Mouse (Mus musculus): Measurements from ENCODE around the gene Hnrnpl. TPM values are rescaled to one million over a fixed set of nuclear protein-coding genes. Genes with fewer than 3 reads are reported as not detected.

The Hnrnpl gene
- polyA plus RNA-seq, 1 experiment from 2014 or later, result 336 TPM

GRCm38 (mm10) chr7:28809401-28810089 is 1.2 kb downstream of the Hnrnpl start:
- peaks cover 30% of the 10 kb centered on the region for H3K36me3 ChIP-seq (replicated peaks)
- no peaks in the 10 kb centered on the region for H3K27me3 ChIP-seq (ENCODE audit: poor library complexity, severe bottlenecking)
- DNase-seq (ENCODE audit: extremely low spot score, low spot score), result peak; percentile 80
- peak overlapping the region; percentile 93 for H3K4me3 ChIP-seq
- H3K9me3 ChIP-seq, result no peaks in the 10 kb centered on the region
- peak overlapping the region; percentile 100 for H3K27ac ChIP-seq
- WGBS, result under 1% methylated on average over 35 of the region's 35 CpGs
- peaks cover 66% of the 10 kb centered on the region for H3K4me1 ChIP-seq

GRCm38 (mm10) chr7:28810107-28811066 is 2.0 kb downstream of the Hnrnpl start:
- Histone ChIP-seq H3K4me1 (peaks cover 71% of the 10 kb centered on the region), H3K27ac (peak overlapping the region; percentile 100), H3K9me3 (no peaks in the 10 kb centered on the region), H3K36me3 (replicated peaks) (peaks cover 38% of the 10 kb centered on the region), H3K27me3 (ENCODE audit: poor library complexity, severe bottlenecking) (no peaks in the 10 kb centered on the region), H3K4me3 (peak overlapping the region; percentile 93)
- peak; percentile 97 for DNase-seq (ENCODE audit: extremely low spot score, low spot score)
- WGBS, result under 1% methylated on average over 70 of the region's 70 CpGs

DNA sequence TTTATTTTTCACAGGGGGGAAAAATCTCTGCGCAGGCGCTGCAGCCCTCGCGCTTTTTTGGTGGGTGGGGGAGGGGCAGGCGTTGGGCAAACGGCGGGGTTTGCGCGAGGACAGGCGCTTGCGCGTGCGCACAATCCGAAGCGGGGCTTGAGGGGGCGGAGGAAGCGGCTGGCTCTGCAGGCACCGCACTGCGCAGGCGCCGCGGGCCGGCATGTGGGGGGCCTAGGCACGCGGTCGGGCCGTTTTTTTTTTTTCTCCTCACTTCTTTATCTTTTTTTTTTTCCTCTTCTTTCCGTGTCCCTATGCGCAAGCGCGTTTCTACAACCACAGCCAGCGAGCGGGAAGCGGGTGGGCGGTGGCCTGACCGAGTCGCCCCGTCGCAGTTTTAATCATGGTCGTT is 2.9 kb downstream of the Hnrnpl start:
- Histone ChIP-seq H3K9me3 (no peaks in the 10 kb centered on the region), H3K27ac (peak overlapping the region; percentile 100), H3K4me1 (peaks cover 71% of the 10 kb centered on the region), H3K4me3 (peak overlapping the region; percentile 93), H3K27me3 (ENCODE audit: poor library complexity, severe bottlenecking) (no peaks in the 10 kb centered on the region), H3K36me3 (replicated peaks) (peaks cover 47% of the 10 kb centered on the region)
- peak; percentile 90 for DNase-seq (ENCODE audit: extremely low spot score, low spot score)
- WGBS, result under 1% methylated on average over 40 of the region's 40 CpGs

DNA sequence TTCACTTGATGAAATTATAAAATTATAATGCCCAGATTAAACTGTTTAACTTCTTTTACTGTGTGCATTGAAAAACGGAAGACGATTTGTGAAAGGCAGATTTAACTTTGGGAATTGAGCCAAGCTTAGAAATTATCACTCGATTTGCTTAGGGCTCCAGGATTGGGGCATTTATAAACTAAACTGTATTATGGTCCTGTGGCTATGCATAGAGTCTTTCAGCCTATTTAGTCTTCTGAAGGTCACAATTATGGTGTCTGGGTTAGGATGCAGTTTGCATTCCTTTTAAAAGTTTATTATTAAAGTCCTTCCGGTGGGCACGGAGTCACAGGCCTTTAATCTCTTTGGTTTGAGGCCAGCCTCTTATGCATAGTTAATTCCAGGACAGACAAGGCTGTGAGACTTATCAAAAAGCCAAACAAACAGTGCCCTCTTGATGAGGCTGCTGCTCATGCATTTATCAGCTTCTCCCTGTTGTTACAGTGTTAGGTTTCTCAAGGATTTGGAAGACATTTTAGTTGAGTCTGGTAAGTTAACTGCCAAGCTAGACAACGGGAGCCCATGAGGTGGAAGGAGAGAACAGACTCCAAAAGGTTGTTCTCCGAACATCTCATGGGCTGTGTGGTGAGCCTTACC is 3.4 kb downstream of the Hnrnpl start:
- peaks cover 52% of the 10 kb centered on the region for H3K36me3 ChIP-seq (replicated peaks)
- H3K27ac ChIP-seq, result peak overlapping the region; percentile 100
- H3K4me3 ChIP-seq, result peak overlapping the region; percentile 93
- H3K9me3 ChIP-seq, result no peaks in the 10 kb centered on the region
- peaks cover 74% of the 10 kb centered on the region for H3K4me1 ChIP-seq
- DNase-seq (ENCODE audit: extremely low spot score, low spot score), result no peak
- no peaks in the 10 kb centered on the region for H3K27me3 ChIP-seq (ENCODE audit: poor library complexity, severe bottlenecking)
- WGBS, result 17% methylated on average over 7 of the region's 7 CpGs

GRCm38 (mm10) chr7:28812436-28812835 is 4.1 kb downstream of the Hnrnpl start:
- Histone ChIP-seq H3K4me3 (peak overlapping the region; percentile 93), H3K9me3 (no peaks in the 10 kb centered on the region), H3K27ac (peak overlapping the region; percentile 100), H3K4me1 (peaks cover 74% of the 10 kb centered on the region), H3K27me3 (ENCODE audit: poor library complexity, severe bottlenecking) (no peaks in the 10 kb centered on the region), H3K36me3 (replicated peaks) (peaks cover 59% of the 10 kb centered on the region)
- WGBS, result 80% methylated on average over 4 of the region's 4 CpGs
- DNase-seq (ENCODE audit: extremely low spot score, low spot score), result no peak

- H3K27ac ChIP-seq, result 0 out of 2 replicates have a peak overlapping the region, but pooled peaks have one; percentile 100
- no peaks in the 10 kb centered on the region for H3K9me3 ChIP-seq
- peaks cover 74% of the 10 kb centered on the region for H3K4me1 ChIP-seq
- H3K36me3 ChIP-seq (replicated peaks), result peaks cover 64% of the 10 kb centered on the region
- no peaks in the 10 kb centered on the region for H3K27me3 ChIP-seq (ENCODE audit: poor library complexity, severe bottlenecking)
- 87% methylated on average over 5 of the region's 5 CpGs for WGBS
- H3K4me3 ChIP-seq, result peak overlapping the region; percentile 93
- no peak for DNase-seq (ENCODE audit: extremely low spot score, low spot score)
Observed at GRCm38 (mm10) chr7:28812949-28813348, 4.6 kb downstream of the Hnrnpl start.

DNA sequence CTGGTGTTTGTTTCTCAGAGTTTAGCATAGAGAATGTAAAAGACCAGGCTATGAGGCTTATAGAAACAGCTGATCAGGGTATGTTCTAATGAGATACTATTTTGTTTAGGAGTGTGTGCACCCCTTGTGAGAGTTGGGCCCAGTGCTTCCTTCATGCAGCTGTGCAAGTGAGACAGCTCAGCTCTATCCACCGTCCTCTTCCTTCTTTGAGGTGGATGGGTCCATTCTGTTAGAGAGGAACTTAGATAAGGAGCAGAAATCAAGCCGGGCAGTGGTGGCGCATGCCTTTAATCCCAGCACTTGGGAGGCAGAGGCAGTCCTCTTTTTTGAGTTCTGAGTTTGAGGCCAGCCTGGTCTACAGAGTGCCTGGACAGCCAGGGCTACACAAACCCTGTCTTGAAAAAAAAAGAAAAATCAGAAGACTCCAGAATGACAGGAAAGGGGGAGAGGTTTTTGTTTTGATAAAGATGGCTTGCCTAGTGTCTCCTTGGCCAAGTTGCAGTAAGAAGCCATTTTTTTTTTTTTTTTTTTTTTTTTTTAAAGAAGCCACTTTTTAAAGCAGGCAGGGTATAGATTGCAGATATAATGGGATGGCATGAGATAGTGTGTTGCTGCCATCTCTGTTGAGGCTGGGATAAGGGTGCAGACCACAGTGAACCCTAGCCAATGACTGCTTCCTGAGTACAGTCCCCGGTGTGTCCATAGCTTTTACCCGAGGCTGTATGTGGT is 6.1 kb downstream of the Hnrnpl start:
- H3K9me3 ChIP-seq, result no peaks in the 10 kb centered on the region
- no peaks in the 10 kb centered on the region for H3K27me3 ChIP-seq (ENCODE audit: poor library complexity, severe bottlenecking)
- no peak for DNase-seq (ENCODE audit: extremely low spot score, low spot score)
- peaks cover 75% of the 10 kb centered on the region for H3K4me1 ChIP-seq
- WGBS, result 89% methylated on average over 5 of the region's 5 CpGs
- no peak overlapping the region for H3K4me3 ChIP-seq
- peaks cover 78% of the 10 kb centered on the region for H3K36me3 ChIP-seq (replicated peaks)
- H3K27ac ChIP-seq, result no peak overlapping the region

DNA sequence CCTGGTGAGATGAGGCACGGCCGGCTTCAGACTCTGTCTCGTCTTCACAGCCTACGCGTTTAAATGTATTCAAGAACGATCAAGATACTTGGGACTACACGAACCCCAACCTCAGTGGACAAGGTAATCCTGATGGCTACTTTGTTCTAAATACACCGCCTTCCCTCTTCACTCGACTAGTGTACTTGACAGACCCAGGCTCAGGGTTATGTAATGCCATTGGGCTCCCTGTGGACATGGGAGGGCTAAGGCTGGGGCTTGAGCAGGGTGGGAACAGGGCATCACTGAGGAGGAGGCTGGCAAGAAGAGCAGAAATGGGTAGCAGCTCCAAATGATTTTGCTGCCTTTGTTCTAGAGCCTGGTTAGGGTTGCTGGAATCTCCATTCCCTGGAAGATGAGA is 6.9 kb downstream of the Hnrnpl start:
- 95% methylated on average over 9 of the region's 9 CpGs for WGBS
- Histone ChIP-seq H3K27ac (no peak overlapping the region), H3K9me3 (no peaks in the 10 kb centered on the region), H3K27me3 (ENCODE audit: poor library complexity, severe bottlenecking) (no peaks in the 10 kb centered on the region), H3K4me1 (peaks cover 81% of the 10 kb centered on the region), H3K36me3 (replicated peaks) (peaks cover 86% of the 10 kb centered on the region), H3K4me3 (0 out of 2 replicates have a peak overlapping the region, but pooled peaks have one; percentile 1)
- no peak for DNase-seq (ENCODE audit: extremely low spot score, low spot score)

- peaks cover 95% of the 10 kb centered on the region for H3K36me3 ChIP-seq (replicated peaks)
- peaks cover 91% of the 10 kb centered on the region for H3K4me1 ChIP-seq
- no peak for DNase-seq (ENCODE audit: extremely low spot score, low spot score)
- no peak overlapping the region for H3K27ac ChIP-seq
- H3K4me3 ChIP-seq, result peak overlapping the region; percentile 24
- no peaks in the 10 kb centered on the region for H3K9me3 ChIP-seq
- WGBS, result 89% methylated on average over 9 of the region's 9 CpGs
- no peaks in the 10 kb centered on the region for H3K27me3 ChIP-seq (ENCODE audit: poor library complexity, severe bottlenecking)
Observed at GRCm38 (mm10) chr7:28816201-28816600, 7.9 kb downstream of the Hnrnpl start.

- Histone ChIP-seq H3K4me1 (peaks cover 93% of the 10 kb centered on the region), H3K27me3 (ENCODE audit: poor library complexity, severe bottlenecking) (no peaks in the 10 kb centered on the region), H3K4me3 (peak overlapping the region; percentile 24), H3K36me3 (replicated peaks) (peaks cover 99% of the 10 kb centered on the region), H3K9me3 (no peaks in the 10 kb centered on the region), H3K27ac (no peak overlapping the region)
- 95% methylated on average over 10 of the region's 10 CpGs for WGBS
- DNase-seq (ENCODE audit: extremely low spot score, low spot score), result no peak
Observed at GRCm38 (mm10) chr7:28816920-28817319, 8.6 kb downstream of the Hnrnpl start.

GRCm38 (mm10) chr7:28817524-28817923 is 9.2 kb downstream of the Hnrnpl start:
- H3K27ac ChIP-seq, result no peak overlapping the region
- H3K9me3 ChIP-seq, result no peaks in the 10 kb centered on the region
- H3K27me3 ChIP-seq (ENCODE audit: poor library complexity, severe bottlenecking), result no peaks in the 10 kb centered on the region
- H3K4me3 ChIP-seq, result peak overlapping the region; percentile 24; the same call in 1 of the 2 replicates
- no peak for DNase-seq (ENCODE audit: extremely low spot score, low spot score)
- peaks cover 87% of the 10 kb centered on the region for H3K4me1 ChIP-seq
- 81% methylated on average over 6 of the region's 6 CpGs for WGBS
- peaks cover 99% of the 10 kb centered on the region for H3K36me3 ChIP-seq (replicated peaks)

- H3K4me3 ChIP-seq, result peak overlapping the region; percentile 24; the same call in 1 of the 2 replicates
- DNase-seq (ENCODE audit: extremely low spot score, low spot score), result no peak
- WGBS, result 90% methylated on average over 4 of the region's 4 CpGs
- H3K36me3 ChIP-seq (replicated peaks), result peaks cover 99% of the 10 kb centered on the region
- peaks cover 83% of the 10 kb centered on the region for H3K4me1 ChIP-seq
- H3K9me3 ChIP-seq, result no peaks in the 10 kb centered on the region
- H3K27ac ChIP-seq, result no peak overlapping the region
- H3K27me3 ChIP-seq (ENCODE audit: poor library complexity, severe bottlenecking), result no peaks in the 10 kb centered on the region
Observed at GRCm38 (mm10) chr7:28817957-28818356, 9.6 kb downstream of the Hnrnpl start.

Measured in forebrain, embryonic 10.5 days (tissue).